Mouse (Mus musculus) brain, adult 10 weeks (tissue): ENCODE results near the gene Rbm41. TPM values are rescaled to one million over a fixed set of nuclear protein-coding genes. Genes with fewer than 3 reads are reported as not detected.

Source experiments
- polyA plus RNA-seq: library from polyadenylated mRNA; stranded (reverse); fragments of 350-450 nt; fragmentation: Illumina TruSeq; extraction: RNeasy Lipid Tissue Mini Kit (QIAGEN cat#74804); gene quantifications from one replicate; pipeline ENCODE4 v1.2.3, GENCODE M21; 2015; ENCODE audit warnings: low read depth, low replicate concordance

Rbm41 gene
- 5.5 TPM for polyA plus RNA-seq

GRCm38 (mm10) chrX:139997740-139998690 lies at the start of gene Rbm41:
TSS of gene Rbm41 (minus strand) at chrX:139998595.

GRCm38 (mm10) chrX:139870938-139871791 lies 127.2 kb downstream of the Rbm41 start, which contains the start of gene Morc4:
TSS of gene Morc4 (minus strand) at chrX:139871677.

Other genes with a start within 250 kb of the Rbm41 start
- not detected for gene Ripply1, start 216.2 kb downstream of the Rbm41 start, polyA plus RNA-seq
- gene Cldn2, start 197.8 kb downstream of the Rbm41 start, polyA plus RNA-seq = 2.4 TPM
- gene Morc4, start 126.9 kb downstream of the Rbm41 start, polyA plus RNA-seq = 4.3 TPM
- gene Nup62cl, start 64.1 kb upstream of the Rbm41 start, polyA plus RNA-seq = 0.91 TPM
- not detected for gene Pih1h3b, start 64.3 kb upstream of the Rbm41 start, polyA plus RNA-seq